Mouse (Mus musculus) heart, adult 2 months (tissue): ENCODE measurements around the gene Gm8237. TPM values are rescaled to one million over a fixed set of nuclear protein-coding genes. Genes with fewer than 3 reads are reported as not detected.
"Not testable (repeated sequence)": the region's sequence is repeated elsewhere in the genome, so short reads cannot be mapped to it uniquely, and the experiment has no call there.

ENCODE experiments used
- DNase-seq, 2 experiments: peaks; one replicate each; pipeline ENCODE4 v3.0.0; 2021
- H3K27ac ChIP-seq: fragments of 200-600 bp; 2 replicates; pipeline ENCODE4 v1.8.1; 2022
- H3K27me3 ChIP-seq: fragments of 200-500 bp; 2 replicates; pipeline ENCODE4 v1.6.1; 2012; ENCODE audit warnings: mild to moderate bottlenecking, low read length, inconsistent platforms, mixed read lengths; ENCODE audit not compliant: control insufficient read depth, insufficient read depth
- H3K36me3 ChIP-seq: fragments of 200-500 bp; 2 replicates; pipeline ENCODE4 v1.6.1; 2012; ENCODE audit warnings: low read length, inconsistent platforms; ENCODE audit not compliant: control insufficient read depth, insufficient read depth
- H3K4me1 ChIP-seq: fragments of 200-500 bp; 2 replicates; pipeline ENCODE4 v1.6.1; 2011; ENCODE audit warnings: low read length; ENCODE audit not compliant: control insufficient read depth, insufficient read depth
- H3K4me3 ChIP-seq: fragments of 200-600 bp; 2 replicates; pipeline ENCODE4 v1.8.1; 2022
- H3K79me2 ChIP-seq: fragments of 200-500 bp; replicated peaks from 2 replicates; pipeline ENCODE4 v1.6.1; 2012; ENCODE audit warnings: mild to moderate bottlenecking, inconsistent platforms, low read length, moderate library complexity, mixed read lengths; ENCODE audit not compliant: control insufficient read depth, insufficient read depth
- H3K9ac ChIP-seq: fragments of 200-500 bp; 2 replicates; pipeline ENCODE4 v1.6.1; 2012; ENCODE audit warnings: low read depth, mild to moderate bottlenecking, control low read depth, inconsistent platforms, low read length, mixed read lengths
- CTCF ChIP-seq: fragments of 200-600 bp; IDR thresholded peaks from 2 replicates; pipeline ENCODE4 v1.8.1; 2022; ENCODE audit warnings: antibody characterized with exemption, mild to moderate bottlenecking, moderate library complexity
- WGBS: fragments of 180-500 bp; shearing (Covaris S2); methylation state at CpG from one replicate; pipeline ENCODE4 v1.1.7; 2018; 5-methylcytosine and 5-hydroxymethylcytosine counted together
- intact Hi-C: fragments of 180-260 bp; cut with DNase I; formaldehyde crosslinking; loops from one replicate; pipeline ENCODE4 v1.15.1; 2025
- long read RNA-seq: library from polyadenylated mRNA; stranded (forward); transcript quantifications from one replicate; pipeline ENCODE4 v2.0.0, GENCODE M21; 2021
- polyA plus RNA-seq: library from polyadenylated mRNA; depleted of rRNA; stranded (reverse); fragments of >200 nt; gene quantifications from 2 replicates; pipeline ENCODE4 v1.2.3, GENCODE M21; 2012; rRNA removed
- total RNA-seq, 2 experiments: library from RNA; stranded (reverse); gene quantifications; 2 replicates each; pipeline ENCODE4 v1.2.3; 2021

The Gm8237 gene
- under 1 TPM; 0.16 to 0.25 TPM for total RNA-seq
- polyA plus RNA-seq, result 0.09 TPM in 1 of 2 replicates, not detected in the other
- long read RNA-seq, result 0 reads

GRCm38 (mm10) chr14:5880241-5880640 is at the start of gene Gm8237:
Gm8237 (minus strand) TSS chr14:5880382.
- H3K27me3 ChIP-seq, H3K4me3 ChIP-seq, H3K4me1 ChIP-seq, H3K27ac ChIP-seq, intact Hi-C loops, H3K36me3 ChIP-seq, H3K79me2 ChIP-seq: not testable (repeated sequence)
- 0 out of 2 replicates have a peak within 1 kb of the TSS, but pooled peaks have one; percentile 41 for H3K9ac ChIP-seq
- peak in 1 of 2 experiments; percentile 10 for DNase-seq
- 3% methylated on average over 21 of the region's 22 CpGs for WGBS

GRCm38 (mm10) chr14:5923276-5923675 is 43.1 kb upstream of the Gm8237 start:
- intact Hi-C loops, H3K4me3 ChIP-seq, H3K36me3 ChIP-seq, DNase-seq, H3K9ac ChIP-seq, H3K4me1 ChIP-seq, H3K79me2 ChIP-seq, H3K27me3 ChIP-seq, H3K27ac ChIP-seq: not testable (repeated sequence)
- 49% methylated on average over 7 of the region's 7 CpGs for WGBS

GRCm38 (mm10) chr14:5918330-5918942 is 38.3 kb upstream of the Gm8237 start:
- H3K4me1 ChIP-seq, H3K27me3 ChIP-seq, intact Hi-C loops, H3K9ac ChIP-seq, H3K79me2 ChIP-seq, H3K27ac ChIP-seq, H3K4me3 ChIP-seq, H3K36me3 ChIP-seq, DNase-seq: not testable (repeated sequence)
- WGBS, result 79% methylated on average over 4 of the region's 4 CpGs

GRCm38 (mm10) chr14:5913701-5914100 is 33.5 kb upstream of the Gm8237 start:
- H3K36me3 ChIP-seq, H3K79me2 ChIP-seq, intact Hi-C loops, H3K27me3 ChIP-seq, H3K4me1 ChIP-seq, H3K9ac ChIP-seq, H3K27ac ChIP-seq, H3K4me3 ChIP-seq, DNase-seq: not testable (repeated sequence)
- WGBS, result 75% methylated on average over 2 of the region's 2 CpGs

GRCm38 (mm10) chr14:5879791-5880190 is 391 bp downstream of the Gm8237 start:
- H3K4me1 ChIP-seq, H3K36me3 ChIP-seq, intact Hi-C loops, H3K27ac ChIP-seq, H3K79me2 ChIP-seq, H3K4me3 ChIP-seq, H3K27me3 ChIP-seq: not testable (repeated sequence)
- WGBS, result 3% methylated on average over 22 of the region's 28 CpGs
- peak in 1 of 2 experiments; percentile 15 for DNase-seq
- H3K9ac ChIP-seq, result 0 out of 2 replicates have a peak overlapping the region, but pooled peaks have one; percentile 41

- H3K4me3 ChIP-seq, H3K9ac ChIP-seq, intact Hi-C loops, H3K4me1 ChIP-seq, H3K27ac ChIP-seq, H3K36me3 ChIP-seq, H3K79me2 ChIP-seq, H3K27me3 ChIP-seq: not testable (repeated sequence)
- peak; percentile 3 to 24 for DNase-seq
- peak; percentile 51 for TF ChIP-seq CTCF
- WGBS, result 14% methylated on average over 7 of the region's 11 CpGs
Measured at GRCm38 (mm10) chr14:5879136-5879535, 1.0 kb downstream of the Gm8237 start.

GRCm38 (mm10) chr14:5855911-5856310 is 24.3 kb downstream of the Gm8237 start:
- intact Hi-C loops, DNase-seq, H3K27me3 ChIP-seq, H3K36me3 ChIP-seq, H3K4me3 ChIP-seq, H3K4me1 ChIP-seq, H3K27ac ChIP-seq, H3K79me2 ChIP-seq, H3K9ac ChIP-seq: not testable (repeated sequence)
- WGBS, result 71% methylated on average over 3 of the region's 3 CpGs

- H3K9ac ChIP-seq, H3K27ac ChIP-seq, DNase-seq, H3K4me1 ChIP-seq, H3K4me3 ChIP-seq, H3K79me2 ChIP-seq, H3K36me3 ChIP-seq, H3K27me3 ChIP-seq, intact Hi-C loops: not testable (repeated sequence)
- WGBS, result no CpG with 5 or more reads among the region's 3 CpGs
Measured at GRCm38 (mm10) chr14:5830229-5830628, 50.0 kb downstream of the Gm8237 start, which contains the start of gene Gm3424. Gm3424 (minus strand) TSS chr14:5830329.

- DNase-seq, H3K4me3 ChIP-seq, H3K9ac ChIP-seq, H3K27ac ChIP-seq, H3K79me2 ChIP-seq, H3K4me1 ChIP-seq, intact Hi-C loops, H3K27me3 ChIP-seq, H3K36me3 ChIP-seq: not testable (repeated sequence)
- WGBS, result no CpG with 5 or more reads among the region's 47 CpGs
Measured at GRCm38 (mm10) chr14:5812699-5813356, 67.4 kb downstream of the Gm8237 start.
